Mouse (Mus musculus): ENCODE measurements around the gene Cxcr4.

GRCm38 (mm10) chr1:128592211-128592741, at the start of gene Cxcr4:
- TF ChIP-seq CTCF (IDR thresholded peaks at IDR 0.05; ENCODE audit: low read depth) (peak; percentile 47), EP300 (IDR thresholded peaks at IDR 0.05; ENCODE audit: low read depth) (no peak)
